Mouse (Mus musculus): ENCODE results near the gene 2810004N23Rik. TPM values are rescaled to one million over a fixed set of nuclear protein-coding genes. Genes with fewer than 3 reads are reported as not detected.

Gene 2810004N23Rik
- polyA plus RNA-seq, 1 experiment from 2014 or later = 71.0 TPM

DNA sequence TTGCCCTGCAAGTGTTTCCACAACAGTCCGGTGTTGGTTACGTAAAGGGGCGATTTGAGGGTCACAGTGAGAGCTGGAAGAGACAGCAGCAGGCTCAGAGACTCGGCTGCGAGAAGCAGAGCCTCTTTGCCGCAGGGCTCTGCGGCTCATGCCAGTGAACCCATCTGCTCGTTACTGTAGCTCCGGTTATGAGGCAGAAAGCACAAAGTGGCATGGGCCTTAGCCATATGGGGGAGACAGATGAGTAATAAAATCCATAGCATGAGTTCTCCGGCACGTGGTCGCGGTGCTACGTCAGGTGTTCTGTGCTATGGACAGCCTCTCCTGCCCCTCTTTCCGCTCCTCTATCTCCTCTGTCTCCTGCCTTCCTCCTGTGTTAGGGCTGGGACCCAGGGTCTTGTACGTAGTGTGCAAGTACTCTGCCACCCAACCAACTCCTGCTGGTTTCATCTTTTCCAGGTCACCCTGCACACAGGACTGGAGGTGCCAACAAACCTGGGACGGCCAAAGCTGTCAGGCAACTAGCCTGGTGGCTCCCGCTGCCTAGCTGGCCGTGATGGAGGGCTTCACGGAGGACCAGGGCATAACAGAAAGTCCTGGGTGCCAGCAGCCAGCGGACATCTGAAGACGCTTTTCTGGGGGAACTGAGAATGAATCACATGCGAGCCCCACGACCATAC is 34.2 kb downstream of the 2810004N23Rik start:
- peaks cover 28% of the 10 kb centered on the region for H3K27me3 ChIP-seq (ENCODE audit: low read depth, poor library complexity, severe bottlenecking)
- H3K4me1 ChIP-seq = peaks cover 2% of the 10 kb centered on the region
- H3K27ac ChIP-seq = no peak overlapping the region
- 88% methylated on average over 24 of the region's 24 CpGs for WGBS
- H3K4me3 ChIP-seq = no peak overlapping the region
- DNase-seq (ENCODE audit: low spot score) = no peak
- no peaks in the 10 kb centered on the region for H3K36me3 ChIP-seq
- no peaks in the 10 kb centered on the region for H3K9me3 ChIP-seq (replicated peaks)

DNA sequence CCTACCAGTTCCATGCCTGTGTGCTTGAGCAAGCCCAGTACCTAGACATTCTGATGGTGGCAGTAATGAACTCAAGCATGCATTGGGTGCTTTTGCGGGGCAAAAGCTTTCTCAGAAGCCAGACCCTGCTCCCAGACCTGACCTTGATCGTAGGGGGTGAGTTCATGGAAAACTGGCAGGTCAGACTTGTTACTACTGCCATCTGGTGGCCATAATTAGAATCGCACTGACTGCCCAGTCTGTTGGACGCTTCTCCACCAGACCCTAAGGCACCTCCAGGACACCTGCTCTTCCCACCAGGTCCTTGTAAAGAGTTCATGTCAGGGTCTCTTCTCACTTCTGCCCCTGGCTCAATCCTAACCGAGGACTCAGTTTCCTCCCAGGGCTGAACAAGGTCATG is 35.5 kb downstream of the 2810004N23Rik start:
- Histone ChIP-seq H3K9me3 (replicated peaks) (no peaks in the 10 kb centered on the region), H3K4me1 (no peaks in the 10 kb centered on the region; the same call in 1 of the 2 replicates), H3K36me3 (no peaks in the 10 kb centered on the region), H3K27ac (no peak overlapping the region), H3K4me3 (no peak overlapping the region), H3K27me3 (ENCODE audit: low read depth, poor library complexity, severe bottlenecking) (peaks cover 28% of the 10 kb centered on the region)
- DNase-seq (ENCODE audit: low spot score) = peak; percentile 71
- WGBS = 6% methylated on average over 5 of the region's 5 CpGs

DNA sequence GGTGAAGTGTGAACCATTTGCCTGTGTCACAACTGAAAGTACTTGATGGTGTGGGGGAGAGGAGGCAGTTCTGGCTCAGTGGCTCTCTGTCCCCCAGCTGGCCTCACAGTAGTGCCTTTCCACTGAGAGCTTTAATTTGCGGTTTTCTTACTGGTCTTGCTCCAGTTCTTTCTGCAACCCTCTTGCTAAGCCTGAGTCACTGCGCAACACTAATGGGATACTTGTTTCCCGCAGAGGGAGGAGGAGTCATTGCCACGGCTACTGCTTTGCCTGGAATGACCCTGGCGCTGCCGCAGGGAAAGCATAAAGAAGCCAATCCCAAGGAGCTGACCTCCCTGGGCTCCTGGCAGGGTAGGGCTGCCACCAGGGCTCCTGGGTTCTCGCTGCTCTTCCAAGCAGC is 36.3 kb downstream of the 2810004N23Rik start:
- Histone ChIP-seq H3K9me3 (replicated peaks) (no peaks in the 10 kb centered on the region), H3K4me1 (no peaks in the 10 kb centered on the region; the same call in 1 of the 2 replicates), H3K27me3 (ENCODE audit: low read depth, poor library complexity, severe bottlenecking) (peaks cover 28% of the 10 kb centered on the region), H3K4me3 (no peak overlapping the region), H3K27ac (no peak overlapping the region), H3K36me3 (no peaks in the 10 kb centered on the region)
- no peak for DNase-seq (ENCODE audit: low spot score)
- 32% methylated on average over 7 of the region's 7 CpGs for WGBS

DNA sequence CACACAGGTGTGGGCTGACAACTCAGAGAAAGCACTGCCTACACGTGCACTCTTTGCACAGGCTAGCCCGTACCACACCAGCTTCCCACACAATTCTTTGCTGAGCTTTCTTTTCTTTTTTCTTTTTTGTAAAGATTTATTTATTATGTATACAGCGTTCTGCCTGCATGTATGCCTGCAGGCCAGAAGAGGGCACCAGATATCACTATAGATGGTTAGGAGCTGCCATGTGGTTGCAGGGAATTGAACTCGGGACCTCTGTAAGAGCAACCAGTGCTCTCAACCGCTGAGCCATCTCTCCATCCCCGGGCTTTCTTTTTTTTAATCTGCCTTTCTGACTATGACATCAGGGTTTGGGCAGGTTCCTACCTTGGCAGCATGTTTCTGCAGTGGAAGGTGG is 39.4 kb downstream of the 2810004N23Rik start:
- Histone ChIP-seq H3K4me3 (no peak overlapping the region), H3K36me3 (no peaks in the 10 kb centered on the region), H3K4me1 (no peaks in the 10 kb centered on the region; the same call in 1 of the 2 replicates), H3K27me3 (ENCODE audit: low read depth, poor library complexity, severe bottlenecking) (peaks cover 16% of the 10 kb centered on the region), H3K9me3 (replicated peaks) (no peaks in the 10 kb centered on the region), H3K27ac (no peak overlapping the region)
- WGBS = 84% methylated on average over 6 of the region's 6 CpGs
- DNase-seq (ENCODE audit: low spot score) = no peak

DNA sequence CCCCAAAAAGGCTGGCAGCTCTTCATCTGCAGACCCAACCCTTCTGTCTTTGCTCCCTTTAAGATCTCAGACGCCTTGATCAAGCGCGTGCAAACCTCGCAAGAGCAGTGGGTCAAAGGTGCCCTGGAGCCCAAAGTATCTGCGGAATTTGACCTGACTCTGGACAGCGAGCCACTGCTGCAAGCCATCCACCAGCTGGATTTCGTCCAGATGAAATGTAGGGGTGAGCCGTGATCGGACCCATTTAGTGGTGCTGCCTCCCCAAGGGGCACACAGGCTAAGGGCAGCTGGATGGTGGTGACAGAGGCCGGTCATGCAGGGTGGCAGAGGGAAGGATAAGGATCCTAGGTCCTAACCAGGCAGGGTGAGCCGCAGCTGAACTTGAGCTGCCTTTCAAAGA is 42.8 kb downstream of the 2810004N23Rik start:
- Histone ChIP-seq H3K27me3 (ENCODE audit: low read depth, poor library complexity, severe bottlenecking) (no peaks in the 10 kb centered on the region), H3K4me1 (no peaks in the 10 kb centered on the region), H3K36me3 (no peaks in the 10 kb centered on the region), H3K9me3 (replicated peaks) (no peaks in the 10 kb centered on the region; the same call in 1 of the 2 replicates), H3K27ac (no peak overlapping the region), H3K4me3 (no peak overlapping the region)
- 63% methylated on average over 11 of the region's 11 CpGs for WGBS
- no peak for DNase-seq (ENCODE audit: low spot score)

DNA sequence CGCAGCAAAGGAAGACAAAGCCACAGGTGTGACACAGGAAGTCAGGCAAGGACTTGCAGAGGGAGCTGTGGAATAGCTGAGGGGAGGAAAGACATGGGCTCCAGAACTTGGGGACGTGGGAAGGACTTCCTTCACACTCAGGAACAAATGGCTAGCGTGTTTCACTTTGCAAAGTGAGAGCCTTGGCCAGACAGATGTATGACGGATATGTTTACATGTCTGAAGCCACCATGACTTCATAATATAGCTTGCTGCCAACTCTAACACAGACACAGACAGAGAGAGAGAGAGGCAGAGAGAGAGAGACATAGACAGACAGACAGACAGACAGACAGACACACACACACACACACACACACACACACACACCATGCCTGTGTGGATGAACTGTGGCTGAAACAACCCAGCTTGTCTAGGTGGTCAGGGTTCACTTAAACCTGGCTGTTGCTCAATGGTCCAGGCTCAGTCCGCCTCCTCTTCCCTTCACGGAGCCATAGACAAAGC is 43.3 kb downstream of the 2810004N23Rik start:
- no peak for DNase-seq (ENCODE audit: low spot score)
- no peaks in the 10 kb centered on the region for H3K36me3 ChIP-seq
- H3K4me3 ChIP-seq = no peak overlapping the region
- no peaks in the 10 kb centered on the region for H3K27me3 ChIP-seq (ENCODE audit: low read depth, poor library complexity, severe bottlenecking)
- no peaks in the 10 kb centered on the region for H3K4me1 ChIP-seq
- H3K9me3 ChIP-seq (replicated peaks) = no peaks in the 10 kb centered on the region; the same call in 1 of the 2 replicates
- 73% methylated on average over 6 of the region's 6 CpGs for WGBS
- H3K27ac ChIP-seq = no peak overlapping the region

DNA sequence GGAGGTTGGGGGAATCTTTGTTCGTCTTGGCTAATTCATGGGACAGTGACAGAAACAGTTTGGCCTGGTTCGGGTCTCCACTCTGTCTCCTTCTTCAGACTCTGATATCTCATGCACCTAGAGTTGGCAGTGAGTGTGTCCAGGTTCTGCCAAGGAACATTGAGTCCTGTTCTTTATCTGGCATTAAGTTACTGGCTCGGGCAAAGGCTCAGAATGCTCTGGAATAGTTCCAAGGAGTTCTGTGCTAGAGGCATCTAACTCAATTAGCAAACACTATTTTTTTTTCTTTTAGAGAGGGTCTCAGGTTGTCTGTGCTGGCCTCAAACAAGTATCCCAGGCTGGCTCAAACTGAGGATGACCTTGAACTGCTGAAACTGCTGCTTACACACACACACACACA is 45.6 kb downstream of the 2810004N23Rik start:
- 94% methylated on average over 3 of the region's 3 CpGs for WGBS
- no peak for DNase-seq (ENCODE audit: low spot score)
- Histone ChIP-seq H3K36me3 (no peaks in the 10 kb centered on the region), H3K27ac (no peak overlapping the region), H3K9me3 (replicated peaks) (no peaks in the 10 kb centered on the region; the same call in 1 of the 2 replicates), H3K27me3 (ENCODE audit: low read depth, poor library complexity, severe bottlenecking) (no peaks in the 10 kb centered on the region), H3K4me3 (no peak overlapping the region), H3K4me1 (no peaks in the 10 kb centered on the region)

DNA sequence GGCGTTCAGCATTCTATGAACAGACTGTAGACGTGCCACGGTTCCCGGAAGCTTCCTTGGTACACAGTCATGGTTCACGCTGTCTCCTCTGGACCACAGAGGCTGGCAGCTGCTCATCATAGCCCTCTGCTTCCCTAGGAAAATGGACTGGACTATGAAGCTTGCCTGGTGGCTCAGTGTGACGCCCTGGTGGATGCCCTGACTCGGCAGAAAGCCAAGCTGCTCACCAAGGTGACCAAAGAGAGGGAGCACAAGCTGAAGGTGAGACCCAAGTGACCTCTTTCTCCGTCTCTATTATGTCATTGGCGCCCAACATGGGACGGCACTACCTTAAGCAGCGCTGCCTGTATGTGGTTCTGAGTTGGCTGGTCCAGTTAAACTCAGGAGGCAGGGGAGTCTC is 46.1 kb downstream of the 2810004N23Rik start:
- Histone ChIP-seq H3K27ac (no peak overlapping the region), H3K4me3 (no peak overlapping the region), H3K36me3 (no peaks in the 10 kb centered on the region), H3K9me3 (replicated peaks) (no peaks in the 10 kb centered on the region; the same call in 1 of the 2 replicates), H3K4me1 (no peaks in the 10 kb centered on the region), H3K27me3 (ENCODE audit: low read depth, poor library complexity, severe bottlenecking) (no peaks in the 10 kb centered on the region)
- DNase-seq (ENCODE audit: low spot score) = no peak
- 91% methylated on average over 11 of the region's 11 CpGs for WGBS

DNA sequence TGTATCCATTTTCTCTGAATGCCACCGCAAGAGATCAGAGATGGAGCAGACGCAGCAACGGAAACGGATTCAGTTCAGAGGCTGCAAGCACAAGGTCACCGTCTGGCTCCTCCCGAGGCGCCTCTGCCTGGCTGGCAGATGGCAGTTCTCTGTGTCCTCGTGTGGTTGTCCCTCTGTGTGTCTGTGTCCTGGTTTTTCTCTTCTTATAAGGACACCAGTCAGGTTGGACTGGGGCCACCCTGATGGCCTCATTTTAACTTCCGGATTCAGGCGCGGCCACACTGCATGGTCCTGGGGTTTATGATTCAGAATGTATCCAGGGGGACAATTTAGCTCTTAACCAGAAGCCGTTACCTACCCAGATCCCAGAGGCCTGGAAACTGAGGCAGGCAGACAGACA is 47.0 kb downstream of the 2810004N23Rik start:
- Histone ChIP-seq H3K9me3 (replicated peaks) (no peaks in the 10 kb centered on the region; the same call in 1 of the 2 replicates), H3K4me1 (no peaks in the 10 kb centered on the region), H3K27ac (no peak overlapping the region), H3K36me3 (no peaks in the 10 kb centered on the region), H3K27me3 (ENCODE audit: low read depth, poor library complexity, severe bottlenecking) (no peaks in the 10 kb centered on the region), H3K4me3 (no peak overlapping the region)
- 92% methylated on average over 12 of the region's 12 CpGs for WGBS
- DNase-seq (ENCODE audit: low spot score) = no peak

DNA sequence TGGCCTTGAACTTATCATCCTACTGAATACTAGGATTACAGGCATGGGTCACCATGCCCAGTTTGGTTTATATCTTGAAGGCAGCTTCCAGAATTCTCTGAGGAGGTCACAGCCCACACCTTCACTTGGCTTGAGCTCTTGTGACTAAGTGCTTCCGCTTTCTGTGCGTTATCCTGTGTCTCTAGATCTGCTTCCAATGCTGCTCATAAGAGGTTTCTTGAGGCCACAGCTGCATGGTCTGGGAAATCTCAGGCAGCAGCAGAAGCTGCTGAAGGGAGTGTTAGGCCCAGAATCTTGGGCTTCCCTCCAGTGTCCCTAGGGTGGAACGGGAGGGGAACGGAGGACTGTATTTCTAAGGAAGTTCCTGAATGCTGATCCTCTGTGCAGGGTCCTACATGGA is 49.6 kb downstream of the 2810004N23Rik start:
- no peaks in the 10 kb centered on the region; the same call in 1 of the 2 replicates for H3K9me3 ChIP-seq (replicated peaks)
- no peak for DNase-seq (ENCODE audit: low spot score)
- WGBS = 91% methylated on average over 4 of the region's 4 CpGs
- H3K27ac ChIP-seq = no peak overlapping the region
- no peaks in the 10 kb centered on the region for H3K36me3 ChIP-seq
- H3K27me3 ChIP-seq (ENCODE audit: low read depth, poor library complexity, severe bottlenecking) = no peaks in the 10 kb centered on the region
- no peaks in the 10 kb centered on the region for H3K4me1 ChIP-seq
- no peak overlapping the region for H3K4me3 ChIP-seq

DNA sequence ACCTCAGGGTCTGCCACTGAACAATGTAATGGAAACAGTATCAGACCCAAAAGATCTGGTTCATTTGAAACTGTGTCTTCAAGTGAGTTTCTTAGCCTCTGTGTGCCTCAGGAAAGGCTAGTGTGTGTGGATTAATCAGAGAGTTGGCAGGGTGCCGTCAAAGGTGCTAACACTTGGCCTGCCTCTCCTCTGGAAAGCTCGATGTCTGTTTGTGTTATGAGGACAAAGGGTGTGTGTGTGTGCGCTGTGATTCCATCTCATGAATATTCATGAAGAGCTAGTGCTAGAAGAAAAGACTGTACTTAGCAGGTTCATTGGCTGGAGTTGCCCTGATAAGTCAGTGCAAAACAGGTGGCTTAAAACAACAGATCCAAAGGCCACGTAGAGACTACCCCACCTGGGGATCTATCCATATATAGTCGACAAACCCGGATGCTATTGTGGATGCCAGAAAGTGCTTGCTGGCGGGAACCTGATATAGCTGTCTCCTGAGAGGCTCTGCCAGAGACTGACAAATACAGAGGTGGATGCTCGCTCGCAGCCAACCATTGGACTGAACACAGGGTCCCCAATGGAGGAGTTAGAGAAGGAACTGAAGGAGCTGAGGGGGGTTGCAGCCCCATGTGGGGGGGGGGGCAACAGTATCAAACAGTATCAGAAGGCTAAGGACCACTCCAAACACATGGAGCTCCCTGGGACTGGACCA is 52.1 kb downstream of the 2810004N23Rik start:
- WGBS = 65% methylated on average over 9 of the region's 9 CpGs
- H3K36me3 ChIP-seq = no peaks in the 10 kb centered on the region
- DNase-seq (ENCODE audit: low spot score) = no peak

DNA sequence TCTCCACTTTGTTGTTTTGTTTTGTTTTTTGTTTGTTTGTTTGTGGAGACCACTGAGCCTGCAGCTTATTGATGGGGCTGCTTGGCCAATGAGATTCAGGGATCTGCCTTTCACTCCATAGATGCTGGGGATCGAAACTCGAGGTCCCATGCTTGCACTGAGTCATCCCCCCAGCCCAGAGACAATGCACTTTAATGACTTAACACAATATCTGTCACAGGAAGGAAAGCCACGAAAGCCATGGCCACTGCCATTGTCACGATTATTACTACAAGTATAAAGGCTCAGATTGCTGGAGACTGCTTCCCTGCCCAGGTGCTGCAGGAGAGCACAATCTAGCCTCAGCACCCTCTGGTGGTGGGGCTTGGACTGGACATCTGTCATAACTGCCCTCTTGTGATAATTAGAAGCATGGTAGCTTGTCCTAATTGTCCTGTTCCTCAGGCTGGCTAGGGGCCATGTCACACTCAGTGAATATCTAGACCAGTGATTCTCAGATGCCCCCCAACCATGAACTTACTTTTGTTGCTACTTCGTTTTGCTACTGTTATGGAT is 52.8 kb downstream of the 2810004N23Rik start:
- Histone ChIP-seq H3K9me3 (replicated peaks) (no peaks in the 10 kb centered on the region), H3K36me3 (no peaks in the 10 kb centered on the region), H3K27ac (no peak overlapping the region), H3K27me3 (ENCODE audit: low read depth, poor library complexity, severe bottlenecking) (no peaks in the 10 kb centered on the region), H3K4me1 (no peaks in the 10 kb centered on the region), H3K4me3 (no peak overlapping the region)
- DNase-seq (ENCODE audit: low spot score) = no peak
- 68% methylated on average over 5 of the region's 5 CpGs for WGBS

More for the DNA sequence above, 52.1 kb downstream of the 2810004N23Rik start:
- Histone ChIP-seq H3K9me3 (replicated peaks) (no peaks in the 10 kb centered on the region), H3K4me1 (no peaks in the 10 kb centered on the region), H3K27me3 (ENCODE audit: low read depth, poor library complexity, severe bottlenecking) (no peaks in the 10 kb centered on the region), H3K4me3 (no peak overlapping the region), H3K27ac (no peak overlapping the region)

DNA sequence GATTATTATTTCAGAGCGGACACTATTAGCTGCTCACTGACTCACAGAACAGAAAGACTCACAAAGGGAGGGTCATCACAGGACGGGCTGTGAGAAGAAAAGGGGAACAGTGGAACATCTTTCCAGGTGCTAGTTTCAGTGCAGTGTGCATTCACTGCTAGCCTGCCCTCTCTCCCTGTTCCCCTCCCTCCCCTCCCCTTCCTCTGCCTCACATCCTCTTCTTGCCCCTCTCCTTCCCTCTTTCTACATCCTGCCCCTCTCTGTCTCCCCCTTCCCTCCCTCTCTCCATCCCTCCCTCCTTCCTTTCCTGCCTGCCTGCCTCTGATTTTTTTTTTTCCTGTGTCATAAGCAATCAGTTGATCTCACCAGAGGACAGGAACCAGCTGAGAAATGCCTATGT is 53.5 kb downstream of the 2810004N23Rik start:
- no peak for DNase-seq (ENCODE audit: low spot score)
- Histone ChIP-seq H3K9me3 (replicated peaks) (no peaks in the 10 kb centered on the region), H3K4me3 (no peak overlapping the region), H3K4me1 (no peaks in the 10 kb centered on the region), H3K36me3 (no peaks in the 10 kb centered on the region), H3K27ac (no peak overlapping the region), H3K27me3 (ENCODE audit: low read depth, poor library complexity, severe bottlenecking) (no peaks in the 10 kb centered on the region)
- 71% methylated on average over 2 of the region's 2 CpGs for WGBS

All from limb, embryonic 10.5 days (tissue).